Mouse (Mus musculus): ENCODE results near the gene Psenen. TPM values are rescaled to one million over a fixed set of nuclear protein-coding genes. Genes with fewer than 3 reads are reported as not detected.

Psenen gene
- total RNA-seq, 2 experiments from 2014 or later: 79.9 to 92.3 TPM

DNA sequence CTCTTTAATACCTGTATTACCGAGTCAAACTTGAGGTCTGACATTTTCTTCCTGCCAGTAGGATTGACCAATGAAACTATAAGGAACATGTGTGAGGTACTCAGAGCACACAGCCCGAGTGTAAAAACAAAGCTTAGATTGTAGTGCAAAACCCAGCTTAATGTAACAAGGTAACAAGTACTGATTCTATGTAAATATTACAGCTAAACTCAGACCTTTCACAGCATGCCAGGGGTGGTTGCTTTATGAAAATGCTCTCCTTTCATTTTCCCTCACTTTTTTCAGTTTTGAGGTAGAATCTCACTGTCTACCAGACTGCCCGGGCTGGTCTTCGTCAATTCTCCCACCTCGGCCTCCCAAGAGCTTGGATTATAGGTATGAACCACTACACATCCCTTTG is 32.7 kb upstream of the Psenen start:
- DNase-seq (ENCODE audit: low spot score in 2 of 2): no peak
- Histone ChIP-seq H3K4me3 (no peak overlapping the region), H3K27ac (no peak overlapping the region)
- no peak for TF ChIP-seq CTCF (conservative IDR thresholded peaks at IDR 0.05)

- H3K4me3 ChIP-seq: no peak overlapping the region
- DNase-seq (ENCODE audit: low spot score in 2 of 2): no peak
- no peak for TF ChIP-seq CTCF (conservative IDR thresholded peaks at IDR 0.05)
- no peak overlapping the region for H3K27ac ChIP-seq
Observed at GRCm38 (mm10) chr7:30594510-30595024, 31.1 kb upstream of the Psenen start.

DNA sequence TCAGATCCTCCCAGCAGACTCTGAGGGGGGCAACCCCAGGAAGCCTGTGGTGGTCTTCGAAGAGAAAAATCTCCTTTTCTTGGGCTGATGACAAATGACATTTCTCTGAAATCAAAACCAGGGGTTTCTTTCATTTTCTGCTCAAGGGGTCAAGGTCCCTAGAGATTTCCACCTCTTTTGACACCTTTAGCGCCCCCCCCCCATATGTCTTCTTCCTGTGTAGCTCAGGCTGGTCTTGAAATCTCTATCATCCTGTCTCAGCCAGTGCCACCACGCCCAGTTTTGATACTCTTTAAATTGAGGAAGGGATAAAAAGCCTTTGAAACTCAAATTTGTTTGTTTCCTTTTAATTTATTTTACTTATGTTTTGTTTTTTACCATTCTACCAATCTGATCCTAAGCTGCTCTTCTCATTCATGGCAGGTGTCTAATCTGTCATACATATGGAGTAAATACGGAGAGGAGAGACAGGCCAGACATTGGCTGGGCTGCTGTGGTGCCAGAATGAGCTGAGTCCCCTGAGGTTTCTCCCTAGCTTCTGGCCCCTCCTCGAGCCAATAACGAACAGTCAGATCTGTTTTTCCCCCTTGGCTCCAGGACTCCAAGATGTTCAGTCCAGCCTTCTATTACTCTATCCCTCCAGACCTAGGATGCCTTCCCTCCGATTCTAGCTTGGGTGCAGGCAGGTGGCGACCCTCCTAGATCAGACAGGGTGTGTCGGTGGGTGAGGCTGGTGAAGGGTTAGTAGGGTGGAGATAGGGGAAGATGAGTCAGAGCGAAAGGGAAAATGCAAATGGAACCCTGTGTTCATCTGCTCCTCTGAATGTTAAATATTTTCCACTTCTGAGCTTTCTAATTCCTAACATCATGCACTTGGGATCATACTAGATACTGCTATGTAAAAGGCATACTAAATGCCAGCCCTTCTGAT is 30.4 kb upstream of the Psenen start:
- no peak for DNase-seq (ENCODE audit: low spot score in 2 of 2)
- Histone ChIP-seq H3K27ac (no peak overlapping the region), H3K4me3 (no peak overlapping the region)
- no peak for TF ChIP-seq CTCF (conservative IDR thresholded peaks at IDR 0.05)

DNA sequence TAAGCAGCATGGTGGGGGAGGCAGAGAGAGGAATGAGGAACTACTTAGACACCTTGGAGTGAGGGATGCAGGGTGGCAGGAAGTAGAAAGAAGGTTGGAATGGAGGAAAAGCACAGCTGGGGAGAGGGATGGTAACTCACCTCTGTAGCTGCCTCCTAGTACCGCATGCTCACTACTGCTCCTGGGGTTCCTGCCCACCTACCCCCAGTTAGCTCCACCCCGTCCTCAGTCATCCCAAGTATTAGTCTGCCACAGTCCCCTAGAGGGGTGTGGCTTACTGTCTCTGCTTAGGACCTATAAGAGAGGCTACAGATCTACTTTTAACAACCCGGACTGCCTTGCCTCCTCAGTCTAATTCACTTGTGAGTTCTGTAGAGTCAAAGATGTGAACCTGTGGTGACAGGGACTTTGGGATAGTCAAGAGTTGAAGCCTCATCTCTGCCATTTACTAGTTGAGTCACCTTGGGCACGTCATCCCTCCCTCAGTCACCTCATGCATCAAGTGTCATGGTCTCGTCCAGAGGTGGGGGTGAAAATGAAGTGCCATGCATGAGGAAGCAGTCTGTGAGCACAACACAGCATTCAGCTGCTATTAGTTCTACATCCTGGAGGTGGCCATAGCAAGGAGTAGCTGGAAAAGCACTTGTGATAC is 29.5 kb upstream of the Psenen start:
- no peak for DNase-seq (ENCODE audit: low spot score in 2 of 2)
- TF ChIP-seq CTCF (conservative IDR thresholded peaks at IDR 0.05): no peak
- no peak overlapping the region for H3K27ac ChIP-seq
- H3K4me3 ChIP-seq: no peak overlapping the region

GRCm38 (mm10) chr7:30591605-30591951 is 28.2 kb upstream of the Psenen start:
- DNase-seq (ENCODE audit: low spot score in 2 of 2): no peak
- no peak for TF ChIP-seq CTCF (conservative IDR thresholded peaks at IDR 0.05)
- Histone ChIP-seq H3K27ac (no peak overlapping the region), H3K4me3 (no peak overlapping the region)

- Histone ChIP-seq H3K27ac (no peak overlapping the region), H3K4me3 (no peak overlapping the region)
- TF ChIP-seq CTCF (conservative IDR thresholded peaks at IDR 0.05): no peak
- DNase-seq (ENCODE audit: low spot score in 2 of 2): no peak
Observed at GRCm38 (mm10) chr7:30590927-30591604, 27.6 kb upstream of the Psenen start.

GRCm38 (mm10) chr7:30589435-30590301 is 26.2 kb upstream of the Psenen start:
- peak; percentile 94 for TF ChIP-seq CTCF (conservative IDR thresholded peaks at IDR 0.05)
- DNase-seq (ENCODE audit: low spot score in 2 of 2): peak; percentile 71 to 84

GRCm38 (mm10) chr7:30588676-30589434 is 25.4 kb upstream of the Psenen start, which contains the start of gene Kmt2b:
TSS of gene Kmt2b (minus strand) at chr7:30588726.
- TF ChIP-seq CTCF (conservative IDR thresholded peaks at IDR 0.05): no peak
- DNase-seq (ENCODE audit: low spot score in 2 of 2): peak; percentile 94 to 97
- Histone ChIP-seq H3K27ac (peak within 1 kb of the TSS; percentile 96), H3K4me3 (peak within 1 kb of the TSS; percentile 90)

More at GRCm38 (mm10) chr7:30589435-30590301, 26.2 kb upstream of the Psenen start:
- Histone ChIP-seq H3K27ac (peak overlapping the region; percentile 96), H3K4me3 (peak overlapping the region; percentile 90)

GRCm38 (mm10) chr7:30587842-30588667 is 24.6 kb upstream of the Psenen start:
- Histone ChIP-seq H3K27ac (peak overlapping the region; percentile 96), H3K4me3 (peak overlapping the region; percentile 90)
- no peak for DNase-seq (ENCODE audit: low spot score in 2 of 2)
- no peak for TF ChIP-seq CTCF (conservative IDR thresholded peaks at IDR 0.05)

GRCm38 (mm10) chr7:30586455-30587020 is 23.1 kb upstream of the Psenen start:
- H3K4me3 ChIP-seq: no peak overlapping the region; the same call in 1 of the 2 replicates
- no peak for TF ChIP-seq CTCF (conservative IDR thresholded peaks at IDR 0.05)
- DNase-seq (ENCODE audit: low spot score in 2 of 2): no peak
- H3K27ac ChIP-seq: no peak overlapping the region

Data from layer of hippocampus, adult 2 months (tissue).